Mouse (Mus musculus) lung, adult 2 months (tissue): Measurements from ENCODE around the gene Slc4a4.

Source experiments
- CTCF ChIP-seq: fragments of 200-500 bp; IDR thresholded peaks from 2 replicates; pipeline ENCODE4 v1.5.1; 2011; ENCODE audit warnings: mild to moderate bottlenecking, low read length, control low read depth; ENCODE audit not compliant: insufficient read depth
- POLR2A ChIP-seq: fragments of 200-500 bp; IDR thresholded peaks from 2 replicates; pipeline ENCODE4 v1.6.1; 2011; ENCODE audit warnings: low read depth, mild to moderate bottlenecking, control low read depth, low read length, borderline replicate concordance; ENCODE audit errors: extremely low read depth

DNA sequence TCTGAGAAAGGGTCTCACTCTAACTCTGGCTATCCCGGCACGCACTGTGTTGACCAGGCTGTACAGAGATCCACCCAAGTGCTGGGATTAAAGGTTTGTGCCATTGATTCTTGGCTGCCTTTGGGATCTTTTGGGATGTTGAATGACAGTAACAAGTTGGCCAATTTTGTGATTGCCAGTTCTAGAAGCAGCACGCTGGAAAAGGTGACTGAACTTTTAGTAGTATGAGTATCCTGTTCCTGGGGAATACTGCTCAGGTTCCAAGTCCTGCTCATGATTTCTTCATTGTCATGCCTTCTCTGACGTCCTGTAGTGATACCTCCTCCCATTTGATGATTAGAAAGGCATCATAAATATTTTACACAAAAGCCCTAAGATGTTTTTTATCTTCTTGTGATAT, 137.8 kb downstream of the Slc4a4 start:
- TF ChIP-seq POLR2A (no peak), CTCF (no peak)
